In the genomic region with DNA sequence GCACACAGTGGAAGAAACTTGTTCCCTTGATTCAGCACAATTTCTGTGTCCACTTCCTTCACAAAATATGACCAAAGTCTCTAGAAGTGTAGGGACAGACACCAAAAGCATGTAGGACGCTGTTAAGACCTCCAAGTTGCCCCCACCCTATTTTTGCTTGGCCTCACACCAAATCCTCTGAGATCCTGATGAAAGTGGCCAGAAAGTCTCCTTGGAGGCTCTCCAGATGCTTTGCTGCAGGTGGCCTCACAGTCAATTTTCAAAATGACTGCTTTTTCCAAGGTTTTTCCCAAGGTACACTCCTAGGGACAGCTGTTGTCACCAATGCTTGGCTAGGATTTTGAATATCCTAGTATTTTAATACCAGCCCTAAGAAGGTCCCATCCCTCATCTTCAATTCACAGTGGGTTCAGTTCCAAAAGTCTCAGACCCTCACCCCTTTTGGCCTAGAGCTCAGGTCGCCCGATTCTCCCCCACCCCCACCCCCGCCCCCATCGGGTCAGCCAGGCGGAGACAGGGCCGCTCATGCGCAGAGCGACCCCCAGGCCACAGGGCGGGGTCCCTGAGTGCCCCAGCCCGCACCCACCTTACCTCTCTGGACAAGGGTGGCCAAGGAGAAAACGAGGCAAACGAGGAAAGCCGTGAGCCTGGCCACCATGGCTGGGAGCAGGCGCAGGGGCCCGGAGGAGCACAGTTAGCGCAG, we compare ENCODE assay signal across 8 mouse cellular contexts. TPM values are rescaled to one million over a fixed set of nuclear protein-coding genes. Genes with fewer than 3 reads are reported as not detected.
DNase-seq lines count a peak whose midpoint lies in the region; ATAC-seq and TF ChIP-seq lines count a peak whose summit lies in the region.

No protein-coding gene starts in this region.

- no peak overlapping the region; the same call in 1 of the 2 replicates for H3K27ac ChIP-seq in CH12.LX (ENCODE audit: insufficient read depth, low read depth)
- peak overlapping the region; percentile 88 for H3K27ac ChIP-seq in embryonic facial prominence, embryonic 12.5 days
- peak overlapping the region; percentile 81 for H3K27ac ChIP-seq in intestine, postnatal 0 days (ENCODE audit: low read depth, low read length)
- peak overlapping the region; percentile 93 for H3K27ac ChIP-seq in neural tube, embryonic 13.5 days (replicated peaks)

- intact Hi-C loops in left cerebral cortex, postnatal 14 days (cut with DNase I): loop anchor here (5.0 kb wide), 2 partner anchors 55 to 65 kb away; partner anchors contain the start of gene Hmgb3
- intact Hi-C loops in left cerebral cortex, postnatal 10 days (cut with DNase I): loop anchor here (5.0 kb wide), 1 partner anchor 65 kb away; the partner anchor contains the start of gene Hmgb3

- TF ChIP-seq RAD21 in CH12.LX (IDR thresholded peaks at IDR 0.05; ENCODE audit: low read depth, low read length): no peak

- H3K9me3 ChIP-seq in CH12.LX (replicated peaks; ENCODE audit: low read length): no peaks in the 10 kb centered on the region
- H3K9me3 ChIP-seq in embryonic facial prominence, embryonic 12.5 days: no peaks in the 10 kb centered on the region
- no peaks in the 10 kb centered on the region for H3K9me3 ChIP-seq in intestine, postnatal 0 days (ENCODE audit: control insufficient read depth)
- H3K9me3 ChIP-seq in neural tube, embryonic 13.5 days: no peaks in the 10 kb centered on the region

- WGBS in embryonic facial prominence, embryonic 12.5 days: 32% methylated on average over 16 of the region's 17 CpGs
- 29% methylated on average over 17 of the region's 17 CpGs for WGBS in intestine, postnatal 0 days
- 16% methylated on average over 17 of the region's 17 CpGs for WGBS in neural tube, embryonic 13.5 days

- peaks cover 0 to 3% of the 10 kb centered on the region in 2 experiments for H3K36me3 ChIP-seq in CH12.LX (replicated peaks in 1 of 2; ENCODE audit: control insufficient read depth in 1 of 2, insufficient read depth in 1 of 2, low read length in 1 of 2)
- no peaks in the 10 kb centered on the region for H3K36me3 ChIP-seq in embryonic facial prominence, embryonic 12.5 days
- no peaks in the 10 kb centered on the region for H3K36me3 ChIP-seq in intestine, postnatal 0 days (ENCODE audit: control insufficient read depth, insufficient read depth)
- no peaks in the 10 kb centered on the region for H3K36me3 ChIP-seq in neural tube, embryonic 13.5 days

- H3K27me3 ChIP-seq in CH12.LX (replicated peaks): no peaks in the 10 kb centered on the region
- H3K27me3 ChIP-seq in embryonic facial prominence, embryonic 12.5 days: no peaks in the 10 kb centered on the region
- no peaks in the 10 kb centered on the region for H3K27me3 ChIP-seq in intestine, postnatal 0 days (replicated peaks; ENCODE audit: control insufficient read depth, insufficient read depth, low read length)
- no peaks in the 10 kb centered on the region for H3K27me3 ChIP-seq in neural tube, embryonic 13.5 days

- no peak for ATAC-seq in embryonic facial prominence, embryonic 12.5 days (ENCODE audit: insufficient number of reproducible peaks, insufficient read depth, low FRiP score, low TSS enrichment)
- peak; percentile 65 for ATAC-seq in intestine, postnatal 0 days
- ATAC-seq in neural tube, embryonic 13.5 days (ENCODE audit: low read depth): no peak; the same call in 1 of the 2 replicates

- peaks cover 4 to 29% of the 10 kb centered on the region in 2 experiments; a peak in 3 of 4 replicates for H3K4me1 ChIP-seq in CH12.LX (ENCODE audit: control insufficient read depth in 1 of 2, insufficient read depth in 2 of 2)
- no peaks in the 10 kb centered on the region for H3K4me1 ChIP-seq in embryonic facial prominence, embryonic 12.5 days
- H3K4me1 ChIP-seq in intestine, postnatal 0 days (replicated peaks; ENCODE audit: control insufficient read depth, insufficient read depth, low read length): no peaks in the 10 kb centered on the region
- H3K4me1 ChIP-seq in neural tube, embryonic 13.5 days (replicated peaks): peaks cover 30% of the 10 kb centered on the region

- no peaks in the 10 kb centered on the region for H3K79me2 ChIP-seq in CH12.LX (replicated peaks; ENCODE audit: control insufficient read depth, extremely low read depth, insufficient read depth, poor library complexity, severe bottlenecking)

- dilution Hi-C loops in CH12.LX (cut with MboI; ENCODE audit: extremely low pct_ligation_motif_present, extremely low pct_unique_long_range_greater_than_20kb, low sequenced_read_pairs): no loop called here

- in situ Hi-C loops in CH12.LX (cut with MboI; ENCODE audit: low pct_ligation_motif_present, low pct_unique_long_range_greater_than_20kb, low sequenced_read_pairs): loop anchor here (10.0 kb wide), 1 partner anchor 67 kb away; no protein-coding TSS in a partner anchor

- TF ChIP-seq CTCF in CH12.LX (conservative IDR thresholded peaks at IDR 0.05 in 1 of 2, IDR thresholded peaks at IDR 0.05 in 1 of 2; ENCODE audit: low read depth in 2 of 2, low read length in 2 of 2): no peak
- no peak for TF ChIP-seq CTCF in intestine, postnatal 0 days (IDR thresholded peaks at IDR 0.05; ENCODE audit: low read depth)

- peak overlapping the region; percentile 51 to 71 (median 55) for H3K4me3 ChIP-seq in CH12.LX (replicated peaks in 1 of 3; ENCODE audit: low read depth in 2 of 3, low read length in 2 of 3, poor library complexity in 1 of 3)
- H3K4me3 ChIP-seq in embryonic facial prominence, embryonic 12.5 days: peak overlapping the region; percentile 53
- peak overlapping the region; percentile 53 for H3K4me3 ChIP-seq in intestine, postnatal 0 days (ENCODE audit: low read depth, low read length)
- H3K4me3 ChIP-seq in neural tube, embryonic 13.5 days: peak overlapping the region; percentile 52

- peak; percentile 26; the same call in 1 of the 2 replicates for TF ChIP-seq POLR2A in CH12.LX (IDR thresholded peaks at IDR 0.05; ENCODE audit: low read depth, low read length)

- peak; percentile 77 for DNase-seq in heart, adult 11 months
- no peak for DNase-seq in heart, postnatal 4 days
- no peak for DNase-seq in CH12.LX (ENCODE audit: extremely low read depth)
- DNase-seq in left cerebral cortex, postnatal 14 days (ENCODE audit: low spot score in 2 of 2): no peak
- DNase-seq in left cerebral cortex, postnatal 10 days (ENCODE audit: extremely low spot score in 1 of 2, low spot score in 2 of 2): no peak

- H3K9ac ChIP-seq in CH12.LX (ENCODE audit: insufficient read depth, low read depth): peak overlapping the region; percentile 70
- peak overlapping the region; percentile 50 for H3K9ac ChIP-seq in embryonic facial prominence, embryonic 12.5 days
- H3K9ac ChIP-seq in intestine, postnatal 0 days (ENCODE audit: low read depth, low read length): peak overlapping the region; percentile 50
- H3K9ac ChIP-seq in neural tube, embryonic 13.5 days: peak overlapping the region; percentile 75

- H3K4me2 ChIP-seq in CH12.LX (ENCODE audit: insufficient read depth, low read depth, poor library complexity, severe bottlenecking): peak overlapping the region; percentile 52
- peak overlapping the region; percentile 62 for H3K4me2 ChIP-seq in embryonic facial prominence, embryonic 12.5 days (replicated peaks)
- peak overlapping the region; percentile 78 for H3K4me2 ChIP-seq in intestine, postnatal 0 days (replicated peaks; ENCODE audit: low read depth)
- peak overlapping the region; percentile 65 for H3K4me2 ChIP-seq in neural tube, embryonic 13.5 days

- no peak for TF ChIP-seq EP300 in CH12.LX (IDR thresholded peaks at IDR 0.05; ENCODE audit: low read length)

TF ChIP-seq in CH12.LX, 34 proteins besides CTCF, POLR2A, EP300 and RAD21:
- no peak for TF ChIP-seq ZC3H11A (IDR thresholded peaks at IDR 0.05; ENCODE audit: low read depth, low read length)
- no peak for TF ChIP-seq TCF12 (IDR thresholded peaks at IDR 0.05; ENCODE audit: low read depth, low read length)
- peak; percentile 75 for TF ChIP-seq NRF1 (IDR thresholded peaks at IDR 0.05; ENCODE audit: low read depth, low read length)
- no peak for TF ChIP-seq MAFK (IDR thresholded peaks at IDR 0.05; ENCODE audit: insufficient replicate concordance, low read length)
- no peak for TF ChIP-seq ETS1 (conservative IDR thresholded peaks at IDR 0.05; ENCODE audit: low read depth, low read length)
- TF ChIP-seq USF1 (IDR thresholded peaks at IDR 0.05; ENCODE audit: low read depth, low read length): no peak
- 0 out of 2 replicates have a peak, but pooled peaks have one; percentile 26 for TF ChIP-seq CHD2 (IDR thresholded peaks at IDR 0.05; ENCODE audit: low read length)
- no peak for TF ChIP-seq TBP (conservative IDR thresholded peaks at IDR 0.05; ENCODE audit: low read depth, low read length)
- TF ChIP-seq MYC (IDR thresholded peaks at IDR 0.05; ENCODE audit: low read depth, low read length): no peak
- TF ChIP-seq HCFC1 (IDR thresholded peaks at IDR 0.05; ENCODE audit: low read depth, low read length): no peak
- no peak for TF ChIP-seq MAX (IDR thresholded peaks at IDR 0.05; ENCODE audit: low read length)
TF ChIP-seq in CH12.LX: peak in this region for 2.

RNA-seq across cellular contexts. Expression of gene Cd99l2, which starts 0.6 kb away (rescaled TPM):
- total RNA-seq in heart, postnatal 4 days (2021): 10 to 100 TPM; 36.6 to 44.5 TPM
- total RNA-seq in CH12.LX (2012; rRNA removed) (8.8 and 9.9 TPM in 2 replicates), CH12.LX (2014; rRNA removed) (10.4 and 11.0 TPM in 2 replicates)
- 13.7 and 14.5 TPM in 2 replicates for polyA plus RNA-seq in CH12.LX (2012; ENCODE audit: insufficient read length, low read depth)
- polyA plus RNA-seq in embryonic facial prominence, embryonic 12.5 days (2016; fragmentation: Nextera tagmentation; extraction: Ambion mirVana): 36.2 and 36.4 TPM in 2 replicates
- 9.0 and 10.4 TPM in 2 replicates for polyA plus RNA-seq in intestine, postnatal 0 days (2015; fragmentation: Nextera tagmentation; extraction: Ambion mirVana)
- 67.6 and 76.2 TPM in 2 replicates for polyA plus RNA-seq in neural tube, embryonic 13.5 days (2015; fragmentation: Nextera tagmentation; extraction: Ambion mirVana)
- total RNA-seq in left cerebral cortex, postnatal 14 days (2021): 10 to 100 TPM; 76.1 to 79.3 TPM
- total RNA-seq in left cerebral cortex, postnatal 10 days (2021): 100 to 1,000 TPM in 1 of 2 experiments, 10 to 100 TPM in 1; 97.4 to 110 TPM
